Comparison of ENCODE assay signal across 8 mouse cellular contexts in the genomic region with DNA sequence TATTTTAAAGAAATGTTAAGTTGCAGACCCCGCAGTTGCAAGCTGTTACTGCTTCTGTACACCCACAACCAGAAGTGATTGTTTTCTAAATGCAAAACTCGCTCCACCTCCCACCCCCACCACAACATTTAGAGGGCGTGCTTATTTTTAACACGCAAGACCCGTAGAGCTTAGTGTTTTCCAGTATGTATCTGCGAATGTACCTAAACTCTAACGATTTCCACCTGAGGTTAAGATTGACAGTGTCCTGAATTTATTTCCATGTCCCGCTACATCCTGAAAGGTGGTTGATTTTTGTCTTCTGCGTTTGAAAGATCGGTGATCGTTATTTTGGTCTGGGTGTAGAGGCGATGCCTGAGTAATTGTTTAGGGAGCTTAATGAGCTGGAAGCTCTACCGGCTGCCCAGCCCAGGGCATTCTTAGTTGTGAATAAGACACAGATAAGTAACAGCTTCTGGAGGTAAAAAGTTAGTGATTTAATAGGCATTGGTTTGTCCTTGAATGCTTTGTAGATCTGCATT. TPM values are rescaled to one million over a fixed set of nuclear protein-coding genes. Genes with fewer than 3 reads are reported as not detected.
DNase-seq lines count a peak whose midpoint lies in the region; ATAC-seq and TF ChIP-seq lines count a peak whose summit lies in the region.

No protein-coding gene starts in this region.

- WGBS in lung, embryonic 14.5 days = 4% methylated on average over 13 of the region's 13 CpGs
- WGBS in embryonic facial prominence, embryonic 12.5 days = 5% methylated on average over 13 of the region's 13 CpGs
- WGBS in hindbrain, embryonic 16.5 days = 3% methylated on average over 13 of the region's 13 CpGs
- WGBS in midbrain, embryonic 11.5 days = 3% methylated on average over 13 of the region's 13 CpGs

- peaks cover 35% of the 10 kb centered on the region for H3K27me3 ChIP-seq in lung, embryonic 14.5 days (ENCODE audit: insufficient read depth, low read length)
- peaks cover 37% of the 10 kb centered on the region for H3K27me3 ChIP-seq in embryonic facial prominence, embryonic 12.5 days
- H3K27me3 ChIP-seq in hindbrain, embryonic 16.5 days (replicated peaks; ENCODE audit: control insufficient read depth, insufficient read depth, low read length) = peaks cover 24% of the 10 kb centered on the region
- peaks cover 41% of the 10 kb centered on the region for H3K27me3 ChIP-seq in midbrain, embryonic 11.5 days (ENCODE audit: control insufficient read depth, insufficient read depth, low read length)

- H3K27ac ChIP-seq in lung, embryonic 14.5 days (ENCODE audit: low read depth) = no peak overlapping the region
- no peak overlapping the region for H3K27ac ChIP-seq in embryonic facial prominence, embryonic 12.5 days
- H3K27ac ChIP-seq in hindbrain, embryonic 16.5 days (ENCODE audit: low read depth, low read length) = no peak overlapping the region; the same call in 1 of the 2 replicates
- H3K27ac ChIP-seq in midbrain, embryonic 11.5 days (ENCODE audit: low read depth, low read length) = no peak overlapping the region

- H3K36me3 ChIP-seq in lung, embryonic 14.5 days (ENCODE audit: insufficient read depth) = no peaks in the 10 kb centered on the region
- H3K36me3 ChIP-seq in embryonic facial prominence, embryonic 12.5 days = no peaks in the 10 kb centered on the region
- H3K36me3 ChIP-seq in hindbrain, embryonic 16.5 days (ENCODE audit: control insufficient read depth, insufficient read depth, low read length) = no peaks in the 10 kb centered on the region
- H3K36me3 ChIP-seq in midbrain, embryonic 11.5 days (ENCODE audit: control insufficient read depth, insufficient read depth, low read length) = no peaks in the 10 kb centered on the region

- no peaks in the 10 kb centered on the region for H3K4me1 ChIP-seq in lung, embryonic 14.5 days (ENCODE audit: insufficient read depth)
- no peaks in the 10 kb centered on the region for H3K4me1 ChIP-seq in embryonic facial prominence, embryonic 12.5 days
- H3K4me1 ChIP-seq in hindbrain, embryonic 16.5 days (ENCODE audit: control insufficient read depth, insufficient read depth, low read depth, low read length) = peaks cover 8% of the 10 kb centered on the region
- H3K4me1 ChIP-seq in midbrain, embryonic 11.5 days (ENCODE audit: control insufficient read depth, insufficient read depth, low read length) = peaks cover 11% of the 10 kb centered on the region

- no peaks in the 10 kb centered on the region for H3K9me3 ChIP-seq in lung, embryonic 14.5 days (ENCODE audit: low read depth, low read length)
- H3K9me3 ChIP-seq in embryonic facial prominence, embryonic 12.5 days = no peaks in the 10 kb centered on the region
- H3K9me3 ChIP-seq in hindbrain, embryonic 16.5 days (ENCODE audit: control insufficient read depth, low read length) = no peaks in the 10 kb centered on the region
- H3K9me3 ChIP-seq in midbrain, embryonic 11.5 days (ENCODE audit: control insufficient read depth, low read length) = no peaks in the 10 kb centered on the region

- peak; percentile 15 for DNase-seq in lung, embryonic 14.5 days
- no peak for DNase-seq in lung, postnatal 4 days
- DNase-seq in midbrain, embryonic 11.5 days (ENCODE audit: low spot score, missing footprints) = peak; percentile 92
- DNase-seq in spleen, postnatal 4 days (ENCODE audit: low spot score in 2 of 2) = no peak
- no peak for DNase-seq in thymus, postnatal 25 days
- no peak for DNase-seq in cerebellum, adult 9-11 months

- no peak for TF ChIP-seq CTCF in lung, embryonic 14.5 days (IDR thresholded peaks at IDR 0.05; ENCODE audit: low read depth)

- H3K9ac ChIP-seq in lung, embryonic 14.5 days = peak overlapping the region; percentile 63
- 0 out of 2 replicates have a peak overlapping the region, but pooled peaks have one; percentile 57 for H3K9ac ChIP-seq in embryonic facial prominence, embryonic 12.5 days
- H3K9ac ChIP-seq in hindbrain, embryonic 16.5 days (ENCODE audit: low read depth, low read length) = peak overlapping the region; percentile 75
- peak overlapping the region; percentile 65 for H3K9ac ChIP-seq in midbrain, embryonic 11.5 days (ENCODE audit: low read length)

- peak overlapping the region; percentile 93 for H3K4me2 ChIP-seq in lung, embryonic 14.5 days
- H3K4me2 ChIP-seq in embryonic facial prominence, embryonic 12.5 days (replicated peaks) = peak overlapping the region; percentile 97
- H3K4me2 ChIP-seq in hindbrain, embryonic 16.5 days (ENCODE audit: low read length) = peak overlapping the region; percentile 94
- H3K4me2 ChIP-seq in midbrain, embryonic 11.5 days = peak overlapping the region; percentile 90

- ATAC-seq in lung, embryonic 14.5 days (ENCODE audit: insufficient read depth) = no peak
- no peak for ATAC-seq in embryonic facial prominence, embryonic 12.5 days (ENCODE audit: insufficient number of reproducible peaks, insufficient read depth, low FRiP score, low TSS enrichment)
- ATAC-seq in hindbrain, embryonic 16.5 days = no peak
- ATAC-seq in midbrain, embryonic 11.5 days (ENCODE audit: low FRiP score) = no peak

- peak overlapping the region; percentile 72 for H3K4me3 ChIP-seq in lung, embryonic 14.5 days (ENCODE audit: low read depth, low read length)
- peak overlapping the region; percentile 73 for H3K4me3 ChIP-seq in embryonic facial prominence, embryonic 12.5 days
- H3K4me3 ChIP-seq in hindbrain, embryonic 16.5 days (ENCODE audit: low read length) = peak overlapping the region; percentile 61
- peak overlapping the region; percentile 71 for H3K4me3 ChIP-seq in midbrain, embryonic 11.5 days (ENCODE audit: low read depth, low read length)

RNA-seq across cellular contexts. Expression of a gene that starts 1.6 kb away (rescaled TPM):
- 9.3 and 9.5 TPM in 2 replicates for polyA plus RNA-seq in lung, embryonic 14.5 days (2014; fragmentation: Nextera tagmentation; extraction: Ambion mirVana)
- 7.9 and 11.5 TPM in 2 replicates for polyA plus RNA-seq in embryonic facial prominence, embryonic 12.5 days (2016; fragmentation: Nextera tagmentation; extraction: Ambion mirVana)
- 10.0 and 11.2 TPM in 2 replicates for polyA plus RNA-seq in hindbrain, embryonic 16.5 days (2015; fragmentation: Nextera tagmentation; extraction: Ambion mirVana)
- 5.6 and 6.3 TPM in 2 replicates for polyA plus RNA-seq in midbrain, embryonic 11.5 days (2014; fragmentation: Nextera tagmentation; extraction: Ambion mirVana)

Comparison
In these comparisons a context has a peak if more than half of its experiments do, and no peak if none do; other contexts are left out.
1. DNase-seq: peak in lung, embryonic 14.5 days (single experiment) and midbrain, embryonic 11.5 days (single experiment); none in lung, postnatal 4 days (0 of 2), spleen, postnatal 4 days (0 of 2), thymus, postnatal 25 days (single experiment) and cerebellum, adult 9-11 months (single experiment).
2. Peak in every context shown above with its lines, with median percentiles within 50 percentile points of each other: H3K4me2 ChIP-seq, H3K4me3 ChIP-seq and H3K9ac ChIP-seq.